Mouse (Mus musculus): ENCODE data around the gene Arhgap10.

GRCm38 (mm10) chr8:77294599-77294998 lies 223.2 kb downstream of the Arhgap10 start:
- TF ChIP-seq FOSL1 (IDR thresholded peaks at IDR 0.05; ENCODE audit: insufficient read depth, low read length, poor library complexity, severe bottlenecking) (no peak), CTCF (IDR thresholded peaks at IDR 0.05; ENCODE audit: control insufficient read depth, insufficient read depth, insufficient read length) (no peak), CEBPB (IDR thresholded peaks at IDR 0.05; ENCODE audit: low read depth) (no peak), USF1 (IDR thresholded peaks at IDR 0.05; ENCODE audit: low read depth) (no peak), MYOG (IDR thresholded peaks at IDR 0.05; ENCODE audit: control insufficient read depth, extremely low read depth, insufficient read length) (no peak), MAX (IDR thresholded peaks at IDR 0.05) (no peak), MYOD1 (IDR thresholded peaks at IDR 0.05; ENCODE audit: control insufficient read depth, insufficient read length, low read depth) (no peak)
